Mouse (Mus musculus) cerebellum, postnatal 25 days (tissue): Measurements from ENCODE around the gene Rab38.

ENCODE experiments used
- DNase-seq, 2 experiments: peaks; one replicate each; pipeline ENCODE4 v3.0.0; 2021; ENCODE audit warnings: mixed read lengths in 2 of 2

Rab38 gene

GRCm38 (mm10) chr7:88527100-88527671 lies 97.1 kb downstream of the Rab38 start:
- no peak for DNase-seq

- DNase-seq = no peak
Observed at GRCm38 (mm10) chr7:88536127-88536531, 106.1 kb downstream of the Rab38 start.

DNA sequence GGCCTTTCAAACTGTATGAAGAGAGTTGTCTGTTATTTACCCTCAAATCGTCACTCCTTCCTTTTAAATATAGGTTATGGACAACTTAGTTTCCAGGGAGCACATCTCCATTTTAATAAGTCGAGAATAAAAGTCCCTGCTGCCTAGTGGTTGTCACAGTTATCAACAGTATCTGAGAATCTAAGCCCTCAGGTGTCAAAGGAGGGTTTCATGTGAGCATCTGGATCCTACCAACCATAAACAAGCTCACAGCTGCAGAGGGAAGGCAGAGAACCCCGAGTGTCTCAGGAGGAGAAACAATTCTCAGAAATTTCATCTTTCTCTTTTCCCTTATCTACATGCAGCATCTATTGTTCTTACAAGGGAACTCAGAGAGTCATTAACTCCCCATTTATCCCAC lies 106.7 kb downstream of the Rab38 start:
- DNase-seq = no peak
